Mouse (Mus musculus) E14TG2a.4 (cell line): ENCODE measurements around the gene Sh2d6.
"Not testable (repeated sequence)": the region's sequence is repeated elsewhere in the genome, so short reads cannot be mapped to it uniquely, and the experiment has no call there.

Source experiments
- H3K27me3 ChIP-seq: 2 replicates; pipeline ENCODE4 v1.6.1; 2014; ENCODE audit warnings: low read length, control low read depth; ENCODE audit not compliant: insufficient read depth
- H3K36me3 ChIP-seq: 2 replicates; pipeline ENCODE4 v1.6.1; 2014; ENCODE audit warnings: low read length, control low read depth; ENCODE audit not compliant: insufficient read depth
- H3K4me1 ChIP-seq: replicated peaks from 2 replicates; pipeline ENCODE4 v1.6.1; 2014; ENCODE audit warnings: low read depth, low read length, control low read depth
- H3K4me3 ChIP-seq: replicated peaks from 2 replicates; pipeline ENCODE4 v1.5.1; 2014; ENCODE audit warnings: mild to moderate bottlenecking, low read length
- H3K9me3 ChIP-seq: 2 replicates; pipeline ENCODE4 v1.6.1; 2014; ENCODE audit warnings: low read length, control low read depth
- CTCF ChIP-seq: conservative IDR thresholded peaks from 2 replicates; pipeline ENCODE4 v1.5.1; 2014; ENCODE audit warnings: low read length
- NANOG ChIP-seq: IDR thresholded peaks from 2 replicates; pipeline ENCODE4 v1.6.1; 2014; ENCODE audit warnings: borderline replicate concordance, low read length, mixed read lengths
- POU5F1 ChIP-seq: IDR thresholded peaks from 2 replicates; pipeline ENCODE4 v1.6.1; 2014; ENCODE audit warnings: low read length, borderline replicate concordance

Gene Sh2d6

GRCm38 (mm10) chr6:72482156-72482555 lies 39.4 kb downstream of the Sh2d6 start:
- Histone ChIP-seq H3K27me3 (peaks cover 3% of the 10 kb centered on the region; the same call in 1 of the 2 replicates), H3K36me3 (no peaks in the 10 kb centered on the region), H3K9me3 (no peaks in the 10 kb centered on the region), H3K4me1 (peaks cover 8% of the 10 kb centered on the region), H3K4me3 (no peak overlapping the region)
- TF ChIP-seq POU5F1: no peak
- TF ChIP-seq CTCF: no peak
- no peak for TF ChIP-seq NANOG

GRCm38 (mm10) chr6:72480422-72480702 lies 41.1 kb downstream of the Sh2d6 start:
- Histone ChIP-seq H3K4me3 (no peak overlapping the region), H3K4me1 (0 out of 2 replicates have a peak, but pooled peaks cover 4% of the 10 kb centered on the region), H3K9me3 (no peaks in the 10 kb centered on the region), H3K27me3 (no peaks in the 10 kb centered on the region), H3K36me3 (no peaks in the 10 kb centered on the region)
- no peak for TF ChIP-seq NANOG
- no peak for TF ChIP-seq CTCF
- no peak for TF ChIP-seq POU5F1

- no peak overlapping the region for H3K4me3 ChIP-seq
- 0 out of 2 replicates have a peak, but pooled peaks cover 4% of the 10 kb centered on the region for H3K4me1 ChIP-seq
- no peaks in the 10 kb centered on the region for H3K27me3 ChIP-seq
- H3K36me3 ChIP-seq: no peaks in the 10 kb centered on the region
- TF ChIP-seq POU5F1 (no peak), NANOG (no peak), CTCF (no peak)
- no peaks in the 10 kb centered on the region for H3K9me3 ChIP-seq
These were observed 41.7 kb downstream of the Sh2d6 start for GRCm38 (mm10) chr6:72479645-72480421.

- not testable (repeated sequence) for H3K27me3 ChIP-seq, H3K9me3 ChIP-seq, H3K4me1 ChIP-seq, H3K36me3 ChIP-seq, H3K4me3 ChIP-seq
These were observed 42.8 kb downstream of the Sh2d6 start for GRCm38 (mm10) chr6:72478691-72479090.

- H3K4me1 ChIP-seq: peaks cover 8% of the 10 kb centered on the region
- no peak overlapping the region for H3K4me3 ChIP-seq
- TF ChIP-seq CTCF: no peak
- no peak for TF ChIP-seq POU5F1
- no peak for TF ChIP-seq NANOG
- 0 out of 2 replicates have a peak, but pooled peaks cover 4% of the 10 kb centered on the region for H3K27me3 ChIP-seq
- H3K9me3 ChIP-seq: no peaks in the 10 kb centered on the region
- no peaks in the 10 kb centered on the region for H3K36me3 ChIP-seq
These were observed 43.9 kb downstream of the Sh2d6 start for GRCm38 (mm10) chr6:72477621-72478020.

- H3K36me3 ChIP-seq: no peaks in the 10 kb centered on the region
- peaks cover 4% of the 10 kb centered on the region for H3K4me1 ChIP-seq
- TF ChIP-seq POU5F1 (no peak), CTCF (no peak), NANOG (no peak)
- H3K27me3 ChIP-seq: 0 out of 2 replicates have a peak, but pooled peaks cover 4% of the 10 kb centered on the region
- no peaks in the 10 kb centered on the region for H3K9me3 ChIP-seq
- no peak overlapping the region for H3K4me3 ChIP-seq
These were observed 44.7 kb downstream of the Sh2d6 start for GRCm38 (mm10) chr6:72476836-72477235.

GRCm38 (mm10) chr6:72475221-72475985 lies 46.1 kb downstream of the Sh2d6 start:
- Histone ChIP-seq H3K36me3 (no peaks in the 10 kb centered on the region), H3K9me3 (no peaks in the 10 kb centered on the region), H3K4me3 (no peak overlapping the region), H3K4me1 (peaks cover 4% of the 10 kb centered on the region), H3K27me3 (0 out of 2 replicates have a peak, but pooled peaks cover 4% of the 10 kb centered on the region)
- TF ChIP-seq POU5F1: no peak
- TF ChIP-seq CTCF: no peak
- TF ChIP-seq NANOG: no peak

GRCm38 (mm10) chr6:72473264-72474041 lies 48.1 kb downstream of the Sh2d6 start:
- Histone ChIP-seq H3K4me1 (peaks cover 13% of the 10 kb centered on the region), H3K9me3 (no peaks in the 10 kb centered on the region), H3K36me3 (no peaks in the 10 kb centered on the region), H3K4me3 (no peak overlapping the region), H3K27me3 (0 out of 2 replicates have a peak, but pooled peaks cover 4% of the 10 kb centered on the region)
- TF ChIP-seq POU5F1 (no peak), CTCF (no peak), NANOG (no peak)

- no peak overlapping the region for H3K4me3 ChIP-seq
- TF ChIP-seq NANOG: no peak
- TF ChIP-seq CTCF: no peak
- no peaks in the 10 kb centered on the region for H3K36me3 ChIP-seq
- no peaks in the 10 kb centered on the region for H3K27me3 ChIP-seq
- H3K9me3 ChIP-seq: no peaks in the 10 kb centered on the region
- peaks cover 26% of the 10 kb centered on the region for H3K4me1 ChIP-seq
These were observed 55.3 kb downstream of the Sh2d6 start for GRCm38 (mm10) chr6:72466171-72466570.
